Mouse (Mus musculus) lung, postnatal 0 days (tissue): ENCODE data around the gene Gxylt2.

Experiments used
- CTCF ChIP-seq: IDR thresholded peaks from 2 replicates; pipeline ENCODE4 v1.5.1; 2016; ENCODE audit warnings: antibody characterized with exemption, mild to moderate bottlenecking
- EP300 ChIP-seq: IDR thresholded peaks from 2 replicates; pipeline ENCODE4 v1.6.1; 2016; ENCODE audit warnings: antibody characterized with exemption, mild to moderate bottlenecking, control low read depth

GRCm38 (mm10) chr6:100781644-100782043, 77.1 kb downstream of the Gxylt2 start:
- TF ChIP-seq CTCF (no peak), EP300 (no peak)
